Mouse (Mus musculus): ENCODE data around the gene Flcn.

GRCm38 (mm10) chr11:59801881-59802280 is 7.9 kb downstream of the Flcn start:
- TF ChIP-seq CTCF (IDR thresholded peaks at IDR 0.05; ENCODE audit: borderline replicate concordance, insufficient read depth, low read length) (no peak), POLR2A (IDR thresholded peaks at IDR 0.05; ENCODE audit: low read depth, low read length) (no peak)
